ENCODE assay signal across 8 mouse cellular contexts in the genomic region with DNA sequence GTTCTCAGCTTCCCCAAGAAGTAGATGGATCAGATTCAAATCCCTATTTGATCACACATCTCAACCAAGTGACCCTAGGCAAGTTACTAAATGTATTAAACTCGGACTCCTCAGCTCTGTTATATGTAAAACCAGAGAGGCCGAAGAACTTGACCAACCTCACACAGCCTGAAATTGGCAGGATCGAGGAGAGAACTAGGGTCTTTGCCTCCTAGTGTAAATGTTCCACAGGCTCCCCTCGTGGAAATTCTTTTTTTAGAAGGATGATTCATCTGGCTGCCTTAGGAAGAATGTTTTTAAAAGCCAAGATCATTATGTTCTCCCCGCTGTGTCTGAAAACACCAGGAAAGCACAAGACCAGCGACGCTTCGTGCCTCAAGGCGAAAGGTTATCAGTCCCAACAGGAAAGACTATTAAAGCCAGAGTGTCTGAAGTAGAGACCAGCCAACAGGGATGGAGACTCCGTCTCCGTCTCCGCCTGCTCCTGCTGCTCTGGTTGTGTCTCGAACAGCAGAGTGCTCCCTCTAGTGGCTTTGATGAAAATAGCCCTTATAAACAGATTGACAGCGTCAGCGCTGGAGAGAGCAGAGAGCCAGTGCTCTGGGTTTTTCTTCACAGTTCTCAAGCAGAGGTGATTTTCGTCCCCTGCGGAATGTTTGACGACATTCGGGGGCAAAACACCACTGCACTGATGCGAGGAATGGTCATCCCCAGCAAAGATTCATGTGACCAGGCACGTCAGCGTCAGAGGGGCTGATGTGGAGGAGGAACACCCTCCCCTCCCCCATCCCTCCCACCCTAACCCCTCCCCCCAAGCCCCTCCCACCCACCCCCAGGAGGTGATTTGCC. TPM values are rescaled to one million over a fixed set of nuclear protein-coding genes. Genes with fewer than 3 reads are reported as not detected.
DNase-seq lines count a peak whose midpoint lies in the region; ATAC-seq and TF ChIP-seq lines count a peak whose summit lies in the region.

No protein-coding gene starts in this region.

- peaks cover 4% of the 10 kb centered on the region; the same call in 1 of the 2 replicates for H3K4me1 ChIP-seq in embryonic facial prominence, embryonic 14.5 days (ENCODE audit: control insufficient read depth, insufficient read depth, low read length)
- H3K4me1 ChIP-seq in limb, embryonic 12.5 days (replicated peaks): no peaks in the 10 kb centered on the region
- no peaks in the 10 kb centered on the region for H3K4me1 ChIP-seq in midbrain, embryonic 14.5 days (ENCODE audit: control insufficient read depth, insufficient read depth, low read length)
- H3K4me1 ChIP-seq in spleen, adult 2 months (ENCODE audit: control insufficient read depth, insufficient read depth, insufficient read length): peaks cover 4% of the 10 kb centered on the region; the same call in 1 of the 2 replicates

- peak overlapping the region; percentile 47 for H3K9ac ChIP-seq in embryonic facial prominence, embryonic 14.5 days (ENCODE audit: low read depth, low read length)
- H3K9ac ChIP-seq in limb, embryonic 12.5 days (replicated peaks): 0 out of 2 replicates have a peak overlapping the region, but pooled peaks have one; percentile 37
- 0 out of 2 replicates have a peak overlapping the region, but pooled peaks have one; percentile 26 for H3K9ac ChIP-seq in midbrain, embryonic 14.5 days (replicated peaks; ENCODE audit: low read length)

- H3K27ac ChIP-seq in embryonic facial prominence, embryonic 14.5 days (replicated peaks; ENCODE audit: low read depth, low read length): no peak overlapping the region; the same call in 1 of the 2 replicates
- H3K27ac ChIP-seq in limb, embryonic 12.5 days: 0 out of 2 replicates have a peak overlapping the region, but pooled peaks have one; percentile 59
- peak overlapping the region; percentile 0; the same call in 1 of the 2 replicates for H3K27ac ChIP-seq in midbrain, embryonic 14.5 days (replicated peaks; ENCODE audit: low read depth, low read length)
- peak overlapping the region; percentile 52 for H3K27ac ChIP-seq in spleen, adult 2 months (ENCODE audit: insufficient read depth, low read length)

- H3K36me3 ChIP-seq in embryonic facial prominence, embryonic 14.5 days (ENCODE audit: control insufficient read depth, insufficient read depth, low read length): no peaks in the 10 kb centered on the region
- H3K36me3 ChIP-seq in limb, embryonic 12.5 days: no peaks in the 10 kb centered on the region
- no peaks in the 10 kb centered on the region for H3K36me3 ChIP-seq in midbrain, embryonic 14.5 days (ENCODE audit: control insufficient read depth, insufficient read depth, low read length)
- H3K36me3 ChIP-seq in spleen, adult 2 months (ENCODE audit: control insufficient read depth, insufficient read depth, low read length): no peaks in the 10 kb centered on the region

- WGBS in embryonic facial prominence, embryonic 14.5 days: 8% methylated on average over 22 of the region's 22 CpGs
- WGBS in limb, embryonic 12.5 days: 12% methylated on average over 22 of the region's 22 CpGs
- WGBS in midbrain, embryonic 14.5 days: 13% methylated on average over 22 of the region's 22 CpGs
- WGBS in spleen, adult 2 months: 13% methylated on average over 22 of the region's 22 CpGs

- DNase-seq in A20 (ENCODE audit: low read depth, low spot score): peak; percentile 93
- peak; percentile 63 to 75 for DNase-seq in adrenal gland, postnatal 36 days
- DNase-seq in embryonic facial prominence, embryonic 14.5 days (ENCODE audit: low spot score): peak; percentile 93
- peak; percentile 92 for DNase-seq in heart, adult 8-10 months (ENCODE audit: low spot score)
- DNase-seq in kidney, adult 8-10 months: peak; percentile 77 to 86
- DNase-seq in midbrain, embryonic 14.5 days: peak; percentile 95
- peak; percentile 43 to 72 for DNase-seq in spleen, adult 2 months (ENCODE audit: low read depth in 1 of 2, low spot score in 2 of 2)

- peak; percentile 94 for ATAC-seq in embryonic facial prominence, embryonic 14.5 days (ENCODE audit: low read depth)
- peak; percentile 81; the same call in 1 of the 2 replicates for ATAC-seq in limb, embryonic 12.5 days (ENCODE audit: insufficient number of reproducible peaks, insufficient read depth, low FRiP score, low TSS enrichment, low read depth)
- peak; percentile 91 for ATAC-seq in midbrain, embryonic 14.5 days (ENCODE audit: low FRiP score, low TSS enrichment)

- TF ChIP-seq POLR2A in spleen, adult 2 months (IDR thresholded peaks at IDR 0.05; ENCODE audit: low read depth, low read length): no peak

- no peaks in the 10 kb centered on the region for H3K27me3 ChIP-seq in embryonic facial prominence, embryonic 14.5 days (replicated peaks; ENCODE audit: control insufficient read depth, insufficient read depth, low read length)
- no peaks in the 10 kb centered on the region for H3K27me3 ChIP-seq in limb, embryonic 12.5 days
- no peaks in the 10 kb centered on the region for H3K27me3 ChIP-seq in midbrain, embryonic 14.5 days (ENCODE audit: control insufficient read depth, insufficient read depth, low read length)
- no peaks in the 10 kb centered on the region for H3K27me3 ChIP-seq in spleen, adult 2 months (ENCODE audit: control insufficient read depth, insufficient read depth, low read length)

- peak overlapping the region; percentile 49 for H3K4me2 ChIP-seq in embryonic facial prominence, embryonic 14.5 days (ENCODE audit: low read depth, low read length)
- H3K4me2 ChIP-seq in limb, embryonic 12.5 days: peak overlapping the region; percentile 52
- peak overlapping the region; percentile 54 for H3K4me2 ChIP-seq in midbrain, embryonic 14.5 days (ENCODE audit: low read length)

- no peaks in the 10 kb centered on the region for H3K9me3 ChIP-seq in embryonic facial prominence, embryonic 14.5 days (ENCODE audit: control insufficient read depth, low read length)
- H3K9me3 ChIP-seq in limb, embryonic 12.5 days: no peaks in the 10 kb centered on the region
- no peaks in the 10 kb centered on the region for H3K9me3 ChIP-seq in midbrain, embryonic 14.5 days (ENCODE audit: control insufficient read depth, low read length)

- H3K4me3 ChIP-seq in embryonic facial prominence, embryonic 14.5 days (ENCODE audit: low read depth, low read length): peak overlapping the region; percentile 28
- peak overlapping the region; percentile 37 for H3K4me3 ChIP-seq in limb, embryonic 12.5 days (replicated peaks)
- H3K4me3 ChIP-seq in midbrain, embryonic 14.5 days (replicated peaks; ENCODE audit: low read depth, low read length): peak overlapping the region; percentile 32
- peak overlapping the region; percentile 41; the same call in 1 of the 2 replicates for H3K4me3 ChIP-seq in spleen, adult 2 months (ENCODE audit: extremely low read depth, insufficient read depth, insufficient read length)

- TF ChIP-seq CTCF in spleen, adult 2 months (IDR thresholded peaks at IDR 0.05; ENCODE audit: extremely low read depth, insufficient read depth, insufficient read length, insufficient replicate concordance): peak; percentile 76; the same call in 1 of the 2 replicates

RNA-seq across cellular contexts. Expression of gene Zbtb38, which starts 6.3 kb away (rescaled TPM):
- 10 to 100 TPM; 56.1 to 75.8 TPM for total RNA-seq in adrenal gland, postnatal 36 days (2021)
- polyA plus RNA-seq in embryonic facial prominence, embryonic 14.5 days (2014; fragmentation: Nextera tagmentation; extraction: Ambion mirVana): 17.1 and 18.1 TPM in 2 replicates
- total RNA-seq in heart, adult 8-10 months (2022): 10 to 100 TPM; 38.8 to 42.4 (median 40.8) TPM
- 10.2 and 11.6 TPM in 2 replicates for polyA plus RNA-seq in limb, embryonic 12.5 days (2016; fragmentation: Nextera tagmentation; extraction: Ambion mirVana)
- polyA plus RNA-seq in midbrain, embryonic 14.5 days (2014; fragmentation: Nextera tagmentation; extraction: Ambion mirVana): 50.5 and 55.1 TPM in 2 replicates
- polyA plus RNA-seq in spleen, adult 2 months (2012; rRNA removed): 5.9 and 7.5 TPM in 2 replicates
